Mouse (Mus musculus): ENCODE measurements around the gene Pigyl. TPM values are rescaled to one million over a fixed set of nuclear protein-coding genes. Genes with fewer than 3 reads are reported as not detected.

The Pigyl gene
- polyA plus RNA-seq, 1 experiment from 2014 or later: 49.0 TPM

DNA sequence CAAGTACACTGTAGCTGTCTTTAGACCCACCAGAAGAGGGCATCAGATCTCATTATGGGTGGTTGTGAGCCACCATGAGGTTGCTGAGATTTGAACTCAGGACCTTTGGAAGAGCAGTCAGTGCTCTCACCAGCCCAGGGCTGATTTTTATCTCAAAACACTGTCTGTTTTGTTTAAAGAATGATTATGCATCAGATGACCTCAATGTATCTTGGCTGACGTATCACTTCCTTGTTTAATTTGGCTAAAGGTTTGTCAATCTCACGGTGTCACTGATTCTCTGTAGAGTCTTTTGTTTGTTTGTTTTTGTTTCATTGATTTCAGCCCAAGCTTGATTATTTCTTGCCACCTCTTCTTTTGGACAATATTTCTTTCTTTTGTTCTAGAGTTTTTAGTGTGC, 5.7 kb upstream of the Pigyl start:
- no peaks in the 10 kb centered on the region for H3K36me3 ChIP-seq (ENCODE audit: control insufficient read depth, insufficient read depth)
- peaks cover 5% of the 10 kb centered on the region for H3K9me3 ChIP-seq (replicated peaks; ENCODE audit: control insufficient read depth, low read length)
- H3K9ac ChIP-seq (ENCODE audit: low read length): no peak overlapping the region
- H3K4me2 ChIP-seq (ENCODE audit: low read depth, low read length): no peak overlapping the region
- ATAC-seq (replicated peaks; ENCODE audit: extremely low read depth, insufficient read depth, low FRiP score): no peak
- no peak overlapping the region for H3K4me3 ChIP-seq (ENCODE audit: low read length)
- 72% methylated on average over 2 of the region's 2 CpGs for WGBS
- no peak overlapping the region for H3K27ac ChIP-seq (ENCODE audit: low read length)
- no peaks in the 10 kb centered on the region for H3K27me3 ChIP-seq (ENCODE audit: control insufficient read depth, insufficient read depth, low read length)
- peaks cover 4% of the 10 kb centered on the region for H3K4me1 ChIP-seq (ENCODE audit: control insufficient read depth, insufficient read depth, low read length)

GRCm38 (mm10) chr9:22153810-22154209, 2.8 kb upstream of the Pigyl start:
- Histone ChIP-seq H3K9ac (ENCODE audit: low read length) (no peak overlapping the region), H3K36me3 (ENCODE audit: control insufficient read depth, insufficient read depth) (no peaks in the 10 kb centered on the region), H3K4me2 (ENCODE audit: low read depth, low read length) (no peak overlapping the region), H3K4me3 (ENCODE audit: low read length) (no peak overlapping the region), H3K27me3 (ENCODE audit: control insufficient read depth, insufficient read depth, low read length) (no peaks in the 10 kb centered on the region), H3K27ac (ENCODE audit: low read length) (no peak overlapping the region), H3K9me3 (replicated peaks; ENCODE audit: control insufficient read depth, low read length) (peaks cover 5% of the 10 kb centered on the region; the same call in 1 of the 2 replicates), H3K4me1 (ENCODE audit: control insufficient read depth, insufficient read depth, low read length) (peaks cover 17% of the 10 kb centered on the region)
- 93% methylated on average over 3 of the region's 3 CpGs for WGBS
- ATAC-seq (replicated peaks; ENCODE audit: extremely low read depth, insufficient read depth, low FRiP score): no peak

GRCm38 (mm10) chr9:22155614-22156013, 1.0 kb upstream of the Pigyl start:
- Histone ChIP-seq H3K4me2 (ENCODE audit: low read depth, low read length) (peak overlapping the region; percentile 65), H3K36me3 (ENCODE audit: control insufficient read depth, insufficient read depth) (no peaks in the 10 kb centered on the region), H3K9ac (ENCODE audit: low read length) (peak overlapping the region; percentile 67), H3K27ac (ENCODE audit: low read length) (0 out of 2 replicates have a peak overlapping the region, but pooled peaks have one; percentile 47), H3K4me3 (ENCODE audit: low read length) (peak overlapping the region; percentile 29), H3K9me3 (replicated peaks; ENCODE audit: control insufficient read depth, low read length) (peaks cover 5% of the 10 kb centered on the region; the same call in 1 of the 2 replicates), H3K27me3 (ENCODE audit: control insufficient read depth, insufficient read depth, low read length) (no peaks in the 10 kb centered on the region), H3K4me1 (ENCODE audit: control insufficient read depth, insufficient read depth, low read length) (peaks cover 17% of the 10 kb centered on the region)
- WGBS: 14% methylated on average over 10 of the region's 10 CpGs
- ATAC-seq (replicated peaks; ENCODE audit: extremely low read depth, insufficient read depth, low FRiP score): peak; percentile 7; the same call in 1 of the 2 replicates

- H3K4me2 ChIP-seq (ENCODE audit: low read depth, low read length): peak overlapping the region; percentile 63
- H3K36me3 ChIP-seq (ENCODE audit: control insufficient read depth, insufficient read depth): no peaks in the 10 kb centered on the region
- H3K9me3 ChIP-seq (replicated peaks; ENCODE audit: control insufficient read depth, low read length): peaks cover 4% of the 10 kb centered on the region; the same call in 1 of the 2 replicates
- peak overlapping the region; percentile 85 for H3K9ac ChIP-seq (ENCODE audit: low read length)
- H3K27ac ChIP-seq (ENCODE audit: low read length): no peak overlapping the region
- no peaks in the 10 kb centered on the region for H3K27me3 ChIP-seq (ENCODE audit: control insufficient read depth, insufficient read depth, low read length)
- ATAC-seq (replicated peaks; ENCODE audit: extremely low read depth, insufficient read depth, low FRiP score): no peak
- 56% methylated on average over 34 of the region's 34 CpGs for WGBS
- H3K4me3 ChIP-seq (ENCODE audit: low read length): peak overlapping the region; percentile 71
- peaks cover 17% of the 10 kb centered on the region for H3K4me1 ChIP-seq (ENCODE audit: control insufficient read depth, insufficient read depth, low read length)
These were observed 1.0 kb downstream of the Pigyl start for GRCm38 (mm10) chr9:22157516-22158265.

GRCm38 (mm10) chr9:22161299-22161698, 4.7 kb downstream of the Pigyl start:
- Histone ChIP-seq H3K36me3 (ENCODE audit: control insufficient read depth, insufficient read depth) (no peaks in the 10 kb centered on the region), H3K4me3 (ENCODE audit: low read length) (no peak overlapping the region), H3K9me3 (replicated peaks; ENCODE audit: control insufficient read depth, low read length) (no peaks in the 10 kb centered on the region), H3K27me3 (ENCODE audit: control insufficient read depth, insufficient read depth, low read length) (no peaks in the 10 kb centered on the region), H3K9ac (ENCODE audit: low read length) (no peak overlapping the region), H3K27ac (ENCODE audit: low read length) (no peak overlapping the region), H3K4me2 (ENCODE audit: low read depth, low read length) (no peak overlapping the region), H3K4me1 (ENCODE audit: control insufficient read depth, insufficient read depth, low read length) (peaks cover 12% of the 10 kb centered on the region)
- ATAC-seq (replicated peaks; ENCODE audit: extremely low read depth, insufficient read depth, low FRiP score): no peak
- WGBS: 35% methylated on average over 6 of the region's 6 CpGs

GRCm38 (mm10) chr9:22162305-22162704, 5.7 kb downstream of the Pigyl start:
- H3K36me3 ChIP-seq (ENCODE audit: control insufficient read depth, insufficient read depth): no peaks in the 10 kb centered on the region
- WGBS: 78% methylated on average over 9 of the region's 9 CpGs
- no peak for ATAC-seq (replicated peaks; ENCODE audit: extremely low read depth, insufficient read depth, low FRiP score)

DNA sequence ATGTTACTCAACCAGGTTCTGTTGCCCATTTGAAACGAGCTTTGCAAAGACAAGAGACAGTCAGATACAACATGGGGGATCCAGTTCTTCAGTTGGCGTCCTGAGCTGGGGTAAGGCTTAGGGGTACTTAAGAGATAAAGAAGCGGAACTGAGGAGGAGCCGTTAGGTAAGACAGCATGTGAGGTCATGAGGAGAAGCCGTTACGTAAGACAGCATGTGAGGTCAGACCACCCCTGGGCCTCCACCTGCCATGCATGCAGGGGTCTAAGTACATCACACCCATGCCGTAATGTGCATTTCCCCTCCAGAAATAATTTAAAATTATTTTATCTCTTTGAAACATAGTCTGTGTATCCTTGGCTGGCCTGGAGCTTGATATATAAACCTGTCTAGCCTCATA, 6.3 kb downstream of the Pigyl start:
- no peak for ATAC-seq (replicated peaks; ENCODE audit: extremely low read depth, insufficient read depth, low FRiP score)

More at GRCm38 (mm10) chr9:22162305-22162704, 5.7 kb downstream of the Pigyl start:
- Histone ChIP-seq H3K9ac (ENCODE audit: low read length) (no peak overlapping the region), H3K27me3 (ENCODE audit: control insufficient read depth, insufficient read depth, low read length) (no peaks in the 10 kb centered on the region), H3K9me3 (replicated peaks; ENCODE audit: control insufficient read depth, low read length) (no peaks in the 10 kb centered on the region; the same call in 1 of the 2 replicates), H3K4me1 (ENCODE audit: control insufficient read depth, insufficient read depth, low read length) (peaks cover 9% of the 10 kb centered on the region), H3K4me3 (ENCODE audit: low read length) (no peak overlapping the region), H3K4me2 (ENCODE audit: low read depth, low read length) (no peak overlapping the region), H3K27ac (ENCODE audit: low read length) (no peak overlapping the region)

DNA sequence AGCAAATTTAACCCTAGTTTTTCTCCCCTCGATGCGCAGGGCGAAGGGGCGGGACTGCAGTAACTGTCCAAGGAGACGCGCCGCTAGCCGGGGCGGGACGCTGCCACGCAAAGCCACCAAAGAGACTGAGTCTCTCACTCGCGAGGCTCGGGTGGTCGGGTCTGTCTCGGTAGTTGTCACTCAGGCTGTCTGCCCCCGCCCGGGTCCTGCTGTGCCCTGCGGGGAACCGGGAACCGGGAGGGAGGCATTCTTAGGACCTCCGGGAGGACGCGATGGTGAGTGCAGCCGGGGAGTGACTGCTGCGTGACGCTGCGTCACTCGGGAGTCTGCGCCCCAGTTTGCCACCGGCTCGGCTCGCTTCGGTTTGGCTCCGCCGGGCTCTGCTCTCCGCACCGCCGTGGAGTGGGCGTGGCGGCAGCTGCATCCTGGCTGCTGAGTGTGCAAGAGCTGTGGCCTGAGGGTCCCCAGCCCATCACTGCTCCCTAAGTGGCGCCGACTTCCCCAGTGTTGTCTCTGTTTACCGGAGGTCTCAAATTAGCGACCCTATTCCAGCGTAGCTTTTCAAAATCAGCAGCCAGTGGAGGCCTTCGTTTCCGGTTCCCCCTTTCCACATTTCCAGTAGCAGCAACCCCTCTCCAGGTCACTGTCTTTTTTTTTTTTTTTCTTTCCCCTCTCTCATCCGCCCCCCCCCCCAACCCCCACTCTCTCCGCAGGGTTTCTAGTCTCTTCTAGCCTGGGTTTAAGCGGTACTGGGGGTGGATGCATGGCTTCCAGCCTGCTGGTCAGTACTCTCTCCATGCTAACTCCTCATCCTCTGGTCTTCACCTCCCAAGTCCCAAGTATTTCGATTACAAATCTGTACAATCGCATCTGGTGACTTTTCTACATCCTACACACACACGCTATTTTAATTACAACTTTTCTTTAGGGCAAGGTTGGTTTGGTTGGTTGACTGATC, 8.3 kb downstream of the Pigyl start:
- 0 out of 2 replicates have a peak, but pooled peaks cover 2% of the 10 kb centered on the region for H3K4me1 ChIP-seq (ENCODE audit: control insufficient read depth, insufficient read depth, low read length)
- no peak overlapping the region for H3K27ac ChIP-seq (ENCODE audit: low read length)
- no peaks in the 10 kb centered on the region; the same call in 1 of the 2 replicates for H3K9me3 ChIP-seq (replicated peaks; ENCODE audit: control insufficient read depth, low read length)
- H3K36me3 ChIP-seq (ENCODE audit: control insufficient read depth, insufficient read depth): no peaks in the 10 kb centered on the region
- peak; percentile 65; the same call in 1 of the 2 replicates for ATAC-seq (replicated peaks; ENCODE audit: extremely low read depth, insufficient read depth, low FRiP score)
- peak overlapping the region; percentile 69 for H3K4me3 ChIP-seq (ENCODE audit: low read length)
- peak overlapping the region; percentile 95 for H3K4me2 ChIP-seq (ENCODE audit: low read depth, low read length)
- WGBS: 2% methylated on average over 53 of the region's 54 CpGs
- H3K27me3 ChIP-seq (ENCODE audit: control insufficient read depth, insufficient read depth, low read length): no peaks in the 10 kb centered on the region
- peak overlapping the region; percentile 77 for H3K9ac ChIP-seq (ENCODE audit: low read length)

More for the DNA sequence above, 6.3 kb downstream of the Pigyl start:
- Histone ChIP-seq H3K4me3 (ENCODE audit: low read length) (no peak overlapping the region), H3K4me1 (ENCODE audit: control insufficient read depth, insufficient read depth, low read length) (peaks cover 3% of the 10 kb centered on the region; the same call in 1 of the 2 replicates), H3K4me2 (ENCODE audit: low read depth, low read length) (no peak overlapping the region), H3K27me3 (ENCODE audit: control insufficient read depth, insufficient read depth, low read length) (no peaks in the 10 kb centered on the region), H3K36me3 (ENCODE audit: control insufficient read depth, insufficient read depth) (no peaks in the 10 kb centered on the region), H3K9ac (ENCODE audit: low read length) (no peak overlapping the region), H3K9me3 (replicated peaks; ENCODE audit: control insufficient read depth, low read length) (no peaks in the 10 kb centered on the region; the same call in 1 of the 2 replicates), H3K27ac (ENCODE audit: low read length) (no peak overlapping the region)
- WGBS: 84% methylated on average over 7 of the region's 7 CpGs
